Mouse (Mus musculus) CD8-positive naive resting alpha-beta T cell, adult 2 months (primary cell): Measurements from ENCODE around the gene Lca5.

Source experiments
- DNase-seq, 2 experiments: peaks; one replicate each; pipeline ENCODE4 v3.0.0; 2022; ENCODE audit warnings: low read depth in 2 of 2, low spot score in 2 of 2

Gene Lca5

DNA sequence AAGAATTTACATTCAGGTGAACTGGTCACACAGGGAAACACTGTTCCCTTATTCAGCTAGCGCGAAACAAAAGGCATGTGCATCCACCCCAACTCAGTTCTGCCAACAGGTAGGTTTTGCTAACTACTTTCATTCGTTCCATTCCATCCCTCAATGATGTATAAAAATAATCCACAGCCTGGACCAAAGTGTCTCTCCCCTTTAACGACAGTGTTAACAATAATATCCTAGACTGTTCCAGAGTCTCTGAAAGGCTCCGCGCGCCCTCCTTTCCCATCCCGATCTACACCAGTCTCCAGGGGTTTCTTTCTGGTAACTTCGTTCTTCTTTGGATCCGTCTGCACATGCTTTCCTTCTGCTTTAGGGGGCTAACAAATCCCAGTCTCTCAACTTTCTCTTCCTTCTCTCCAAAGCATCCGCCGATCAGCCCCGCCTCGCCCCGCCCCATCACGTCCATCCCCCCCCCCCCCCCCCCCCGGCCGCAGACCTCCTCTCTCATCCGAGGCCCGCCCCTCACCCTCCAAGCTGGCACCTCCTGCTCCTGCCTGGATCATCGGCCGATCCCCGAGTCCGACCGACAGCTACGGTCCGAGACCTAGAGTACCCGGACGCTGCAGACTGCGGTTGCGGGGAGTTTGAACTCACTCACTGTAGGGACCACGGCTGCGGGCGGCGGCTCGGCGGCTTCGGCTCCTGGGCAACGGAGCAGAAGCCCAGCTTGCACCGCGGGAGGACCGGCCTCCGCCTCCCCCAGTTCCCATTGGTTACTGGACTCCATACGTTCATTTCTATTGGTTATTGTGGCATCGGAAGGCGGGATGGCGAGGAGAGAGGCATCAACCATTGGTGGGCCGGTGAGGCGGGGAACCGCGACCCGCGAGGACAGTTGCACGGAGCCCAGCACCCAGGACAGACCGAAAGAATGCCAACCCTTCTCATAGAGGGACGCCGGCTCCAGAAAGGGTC, at the start of gene Lca5:
Gene Lca5, minus strand, starts transcription at position 736 of the 966 bp plus-strand sequence.
- peak; percentile 85 to 91 for DNase-seq

DNA sequence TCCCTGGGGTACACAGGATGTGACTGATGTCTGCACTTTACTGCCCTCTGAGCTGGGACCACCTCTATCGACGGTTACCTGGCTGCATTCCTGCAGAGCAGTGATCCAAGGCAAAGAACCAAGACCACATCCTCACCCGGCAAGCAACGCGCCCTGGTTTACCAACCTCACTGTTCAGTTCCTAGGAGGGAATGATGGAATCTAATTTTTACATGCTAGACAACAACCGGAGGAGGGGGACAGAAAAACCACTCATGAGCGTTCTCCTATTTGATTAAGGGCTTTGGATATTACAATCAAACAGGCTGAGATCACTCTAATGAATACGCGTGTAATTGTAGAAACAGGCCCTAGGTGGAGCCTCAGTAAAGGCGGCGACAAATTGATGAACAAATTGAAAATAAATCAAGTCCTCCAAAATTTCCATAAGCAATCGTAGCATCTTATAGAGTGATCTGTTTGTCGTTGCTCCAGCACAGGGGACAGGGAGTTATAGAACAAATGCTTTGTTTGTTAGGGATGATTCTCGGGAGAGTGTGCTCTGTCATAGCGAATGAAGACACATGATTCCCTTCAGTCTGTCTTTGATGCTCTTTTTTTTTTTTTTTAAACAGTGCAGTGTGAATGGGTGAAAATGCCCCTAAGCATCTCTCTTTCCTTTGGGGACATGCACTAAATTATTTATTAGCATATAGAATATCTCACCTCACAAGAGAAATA, 47.7 kb upstream of the Lca5 start:
- no peak for DNase-seq

DNA sequence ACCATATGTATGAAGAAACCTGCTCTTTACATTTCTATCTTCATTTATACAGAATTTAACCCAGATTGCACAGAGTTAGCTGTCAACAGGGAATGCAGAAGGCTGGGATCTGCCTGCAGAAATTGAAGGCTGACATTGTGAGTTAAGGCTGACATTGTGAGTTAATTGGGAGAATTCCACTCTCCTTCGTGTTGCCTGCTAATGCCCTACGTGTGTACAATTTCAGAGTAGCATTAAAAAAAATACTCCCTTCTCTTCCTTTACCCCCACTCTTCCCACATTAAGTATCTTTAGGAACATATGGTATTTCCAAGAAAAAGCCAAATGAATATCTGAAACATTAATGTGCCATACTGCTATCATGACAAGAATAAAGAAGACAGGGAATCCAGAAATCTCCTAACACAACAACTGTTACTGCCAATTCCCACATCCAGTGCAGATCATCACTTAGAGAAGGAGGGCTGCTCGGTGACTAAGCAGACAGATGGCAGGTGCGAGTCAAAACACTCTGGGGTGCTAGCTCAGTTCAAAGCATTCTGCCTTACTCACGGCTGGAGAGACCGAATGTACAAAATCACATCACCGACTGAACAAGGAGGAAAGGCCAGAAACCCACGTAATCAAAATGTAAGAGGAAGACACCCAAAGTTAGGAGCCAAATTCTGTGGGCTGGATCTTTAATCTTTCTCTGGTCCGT, 47.0 kb upstream of the Lca5 start:
- no peak for DNase-seq

DNA sequence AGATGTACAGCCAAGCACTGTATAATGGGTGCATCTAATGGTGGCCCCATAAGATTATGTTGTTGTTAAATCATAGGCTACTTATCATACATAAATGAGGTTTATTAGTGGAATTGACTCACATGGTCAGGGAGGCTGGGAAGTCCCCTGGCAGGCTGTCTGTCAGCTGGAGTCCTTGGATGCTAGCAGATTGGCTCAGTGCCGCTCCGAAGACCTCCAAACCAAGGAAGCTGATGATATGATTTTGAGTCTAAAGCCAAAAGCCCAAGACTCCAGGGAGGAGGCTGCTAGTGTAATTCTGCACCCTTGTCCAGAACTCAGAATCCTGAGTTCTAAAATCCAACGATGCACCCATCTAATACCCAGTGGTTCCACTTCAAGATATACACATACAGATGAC, 45.0 kb upstream of the Lca5 start:
- DNase-seq: no peak

DNA sequence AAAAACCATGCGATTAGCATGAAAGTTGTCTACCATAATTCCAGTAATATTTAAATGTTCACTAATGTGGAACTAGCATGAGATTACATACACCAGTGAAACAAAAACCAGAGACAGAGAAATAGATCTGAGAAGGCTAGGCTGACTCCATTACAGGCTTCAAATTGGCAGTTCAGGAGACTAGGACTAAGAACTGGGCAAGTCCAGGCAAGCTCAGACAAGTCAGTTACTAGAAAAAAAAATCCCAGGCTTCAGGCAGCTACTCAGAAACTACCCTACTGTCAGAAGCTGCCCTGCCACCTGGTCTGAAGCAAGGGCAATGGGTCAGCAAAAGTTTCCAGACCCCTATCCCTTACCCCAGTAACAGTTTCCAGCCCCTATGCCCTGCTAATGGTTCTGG, 44.4 kb upstream of the Lca5 start:
- DNase-seq: no peak

DNA sequence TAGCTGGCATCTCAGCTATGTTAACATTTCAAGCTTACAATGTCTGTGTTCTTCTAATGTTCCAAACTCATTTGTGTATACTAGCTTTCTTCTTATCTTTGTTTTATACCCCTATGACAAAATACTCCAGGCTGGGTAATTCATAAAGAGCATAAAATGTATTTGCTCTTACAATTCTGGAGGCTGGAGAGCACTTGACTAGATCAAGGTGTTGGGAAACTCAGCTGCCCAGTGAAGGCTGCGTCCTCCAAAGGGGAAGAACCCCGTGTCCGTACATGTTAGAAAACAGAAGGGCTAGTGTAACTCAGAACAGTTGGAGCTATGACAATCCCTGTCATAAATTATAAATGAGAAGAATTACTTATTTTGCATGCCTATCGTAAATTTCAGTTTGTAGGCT, 42.5 kb upstream of the Lca5 start:
- DNase-seq: no peak

DNA sequence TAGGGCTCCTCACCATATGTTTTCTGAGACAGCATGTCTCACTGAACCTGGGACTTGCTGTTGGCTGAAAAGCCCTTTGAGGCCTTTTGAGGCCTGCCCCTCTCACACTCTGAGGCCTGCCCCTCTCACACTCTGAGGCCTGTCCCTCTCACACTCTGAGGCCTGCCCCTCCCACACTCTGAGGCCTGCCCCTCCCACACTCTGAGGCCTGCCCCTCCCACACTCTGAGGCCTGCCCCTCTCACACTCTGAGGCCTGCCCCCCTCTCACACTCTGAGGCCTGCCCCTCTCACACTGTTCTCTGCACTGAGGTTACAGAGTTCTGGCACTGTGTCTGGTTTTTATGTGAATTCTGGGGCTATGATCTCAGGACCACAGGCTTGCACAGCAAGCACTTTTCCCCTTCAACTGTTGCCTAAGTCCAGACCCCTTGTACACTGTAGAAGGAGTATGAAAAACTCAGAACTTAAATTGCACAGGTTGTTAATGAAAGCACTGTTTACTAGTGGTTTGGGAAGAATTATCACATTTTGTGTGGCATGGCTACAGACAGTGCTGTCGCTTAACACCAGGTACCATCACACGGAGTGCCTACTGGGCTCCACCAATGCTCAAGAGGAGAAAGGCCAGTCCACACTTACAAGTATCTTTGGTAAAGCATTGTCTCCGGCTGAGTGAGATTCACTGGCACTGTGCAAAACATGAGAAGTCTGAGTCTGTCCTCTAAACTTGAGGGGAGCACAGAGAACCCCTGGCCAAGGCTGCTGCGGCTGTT, 41.4 kb upstream of the Lca5 start:
- DNase-seq: no peak

DNA sequence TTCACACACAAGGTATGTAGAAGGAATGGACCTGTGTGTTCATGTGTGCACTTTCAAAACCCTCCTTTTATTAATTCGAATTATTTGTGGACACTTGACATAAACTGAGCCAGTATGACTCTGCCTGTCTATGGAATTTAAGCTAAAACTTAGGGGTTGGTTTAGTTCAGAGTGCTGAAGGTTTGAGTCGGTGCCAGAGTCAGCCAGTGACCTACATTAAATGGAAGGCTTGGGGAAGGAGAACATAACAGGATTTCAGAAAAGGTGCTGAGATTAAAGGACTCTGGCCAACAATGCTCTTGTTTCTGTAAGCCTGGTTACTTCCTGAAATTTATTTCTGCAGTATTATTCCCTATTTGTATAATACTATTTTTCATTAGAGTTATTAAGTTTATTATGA, 28.9 kb upstream of the Lca5 start:
- DNase-seq: no peak

DNA sequence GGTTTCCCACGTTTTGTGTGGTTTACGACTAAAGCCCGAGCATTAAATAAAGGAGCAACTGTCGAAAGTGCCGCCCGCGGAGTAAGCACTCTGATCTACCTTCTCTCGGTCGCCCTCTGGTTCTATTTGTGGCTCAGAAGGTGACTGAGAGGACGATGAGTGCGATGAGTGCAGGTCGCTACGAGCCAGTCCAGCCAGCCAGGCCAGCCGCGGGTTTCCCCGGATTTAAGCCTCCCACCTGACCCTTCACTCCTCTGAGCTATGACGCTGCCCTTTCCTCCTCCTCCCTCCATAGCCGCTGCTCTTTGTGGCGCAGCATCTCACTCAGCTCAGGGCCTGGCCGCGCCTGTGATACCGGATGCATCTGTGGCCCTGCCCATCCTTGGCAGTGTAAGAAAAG, 6.8 kb upstream of the Lca5 start:
- DNase-seq: peak; percentile 29 to 37

DNA sequence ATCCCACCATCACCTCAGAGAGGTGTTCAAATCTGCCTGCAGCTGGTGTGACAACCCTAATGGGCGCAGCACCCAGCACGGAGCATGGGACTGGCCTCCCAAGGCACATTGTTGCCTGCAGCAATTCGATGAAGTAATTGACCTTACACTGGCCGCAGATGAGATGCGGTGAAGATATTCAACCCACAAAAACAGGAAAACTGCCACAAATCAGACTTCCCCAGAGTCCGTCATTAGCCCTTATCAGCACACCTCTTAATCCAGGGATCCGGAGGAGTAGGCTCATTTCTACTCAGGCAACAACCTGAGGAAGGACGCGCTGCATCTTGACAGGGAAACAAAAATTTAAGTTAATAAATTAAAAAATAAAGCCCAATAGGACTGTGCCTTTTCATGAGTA, 6.2 kb upstream of the Lca5 start:
- no peak for DNase-seq

DNA sequence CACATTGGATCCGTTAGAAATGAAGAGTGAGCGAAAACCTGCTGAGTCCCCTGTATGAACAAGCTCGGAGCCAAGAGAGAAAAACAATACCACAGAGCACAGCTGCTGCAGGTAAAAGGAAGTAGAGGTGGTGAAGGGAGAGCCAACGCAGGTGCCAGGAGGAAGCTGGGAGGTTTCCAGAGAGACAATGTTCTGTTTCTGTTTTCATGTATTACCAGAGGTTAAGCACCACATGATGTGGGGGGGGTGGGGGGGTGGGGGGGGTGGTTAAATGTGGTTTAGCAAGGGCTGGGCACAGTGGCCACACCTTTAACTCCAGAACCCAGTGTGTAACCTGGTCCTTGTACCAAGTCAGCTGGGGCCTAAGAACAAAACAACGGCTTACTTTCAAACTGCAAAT, 3.3 kb downstream of the Lca5 start:
- DNase-seq: peak; percentile 21 to 30

DNA sequence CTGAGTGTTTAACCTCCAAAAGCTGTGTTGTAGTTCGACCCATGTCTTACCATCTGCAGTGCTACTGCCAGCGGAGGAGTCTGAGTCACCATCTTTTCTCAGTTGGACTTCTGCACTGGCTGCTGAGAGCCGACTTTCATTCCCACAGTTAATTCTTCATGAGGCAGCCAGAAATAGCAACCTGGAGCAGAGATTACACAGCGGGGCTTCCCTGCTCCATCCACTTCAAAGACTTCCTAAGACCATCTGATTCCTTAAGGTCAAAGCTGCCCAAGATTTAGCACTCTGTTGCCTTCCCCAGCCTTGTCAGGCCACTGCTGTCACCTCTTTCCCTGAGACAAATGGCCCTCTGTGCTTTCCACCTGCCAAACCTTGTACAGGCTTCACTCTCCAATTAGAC, 6.4 kb downstream of the Lca5 start:
- DNase-seq: no peak

DNA sequence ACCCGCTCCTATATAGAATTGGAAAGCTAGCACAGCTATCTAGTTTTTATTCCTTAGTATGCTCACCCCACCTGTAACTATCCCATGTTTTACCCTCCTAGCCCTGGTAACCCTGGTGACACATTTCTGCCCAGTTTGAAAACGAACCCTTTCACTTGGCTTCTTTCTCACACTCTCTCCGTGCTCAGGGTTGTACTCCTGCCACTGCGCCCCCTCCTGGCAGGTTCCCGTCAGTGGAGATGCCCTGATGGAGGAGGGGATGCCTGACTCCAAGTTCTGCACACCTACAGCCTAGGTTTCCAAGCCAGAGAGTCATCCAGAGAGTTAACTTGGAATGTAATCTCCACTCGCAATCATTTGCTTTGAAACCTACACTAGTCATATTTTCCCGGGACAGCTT, 7.3 kb downstream of the Lca5 start:
- DNase-seq: peak; percentile 25 to 54

DNA sequence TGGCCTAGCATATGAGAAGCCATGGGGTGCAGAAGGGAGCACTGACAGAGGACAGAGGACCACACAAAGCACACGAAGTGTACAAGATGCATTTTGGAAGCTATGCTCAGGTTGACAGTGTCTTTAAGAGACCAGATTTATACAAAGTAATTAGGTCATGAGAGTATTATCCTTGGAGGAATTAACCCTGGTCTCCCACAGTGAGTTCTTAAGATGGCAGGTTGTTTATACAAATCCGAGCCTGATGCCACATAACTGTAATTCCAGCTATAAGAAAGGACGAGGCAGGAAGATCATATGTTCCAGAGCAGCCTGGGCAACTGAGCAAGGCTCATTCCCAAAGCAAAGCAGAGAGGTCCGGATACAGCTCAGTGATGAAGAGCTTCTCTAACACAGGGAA, 13.0 kb downstream of the Lca5 start:
- no peak for DNase-seq

DNA sequence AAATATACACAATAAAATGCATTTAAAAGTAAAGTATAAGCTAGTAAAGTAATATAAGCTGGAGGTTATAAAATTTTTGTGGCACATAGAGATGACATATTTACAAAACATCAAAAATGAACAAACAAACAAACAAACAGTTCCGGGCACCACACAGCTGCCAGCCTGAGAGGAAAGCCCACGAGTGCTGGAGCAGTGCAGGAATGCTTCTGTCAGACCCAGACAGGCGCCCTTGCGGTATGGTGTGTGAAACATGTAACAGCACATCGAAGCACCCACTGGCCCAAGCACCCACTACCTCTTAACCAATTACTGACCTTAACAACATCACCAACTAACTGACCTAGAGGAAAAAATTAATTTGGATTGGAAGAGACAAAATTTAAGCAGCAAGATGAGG, 22.0 kb downstream of the Lca5 start:
- no peak for DNase-seq

DNA sequence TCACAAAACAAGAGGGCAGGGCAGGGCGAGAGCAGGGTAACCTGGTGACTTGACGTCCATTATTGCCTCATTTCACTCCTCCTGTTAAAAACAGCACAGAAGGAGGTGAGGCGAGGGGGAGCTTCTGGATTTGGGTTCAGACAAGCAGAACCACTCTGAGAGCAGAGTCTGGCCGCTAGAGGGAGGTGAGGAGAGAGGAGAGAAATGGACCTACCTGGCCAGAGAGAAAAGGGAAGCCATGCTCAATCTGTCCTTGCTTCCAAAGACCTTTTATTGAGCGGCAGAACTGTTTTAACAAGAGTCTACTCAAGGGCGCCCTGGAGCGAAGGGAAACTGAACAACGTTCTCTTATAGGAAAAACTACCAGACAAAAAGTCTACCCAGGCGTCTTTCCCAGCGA, 27.9 kb downstream of the Lca5 start:
- no peak for DNase-seq

DNA sequence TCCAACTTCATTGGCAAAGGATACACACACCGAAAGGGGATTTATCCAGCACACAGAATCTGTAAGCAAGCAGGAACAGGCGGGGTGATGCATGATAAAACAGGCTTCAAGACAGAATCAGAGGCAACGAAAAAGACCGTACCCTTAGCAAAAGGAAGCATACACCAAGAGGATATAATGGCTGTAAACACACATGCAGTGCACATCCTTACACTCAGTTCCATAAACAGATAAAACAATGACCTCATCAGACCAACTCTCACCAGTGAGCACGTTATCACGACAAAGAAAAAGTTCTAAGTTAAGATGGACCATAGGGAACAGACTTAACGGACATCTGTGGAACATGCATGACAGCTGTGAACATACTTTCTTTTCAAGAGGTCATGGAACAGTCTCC, 35.8 kb downstream of the Lca5 start:
- DNase-seq: no peak

DNA sequence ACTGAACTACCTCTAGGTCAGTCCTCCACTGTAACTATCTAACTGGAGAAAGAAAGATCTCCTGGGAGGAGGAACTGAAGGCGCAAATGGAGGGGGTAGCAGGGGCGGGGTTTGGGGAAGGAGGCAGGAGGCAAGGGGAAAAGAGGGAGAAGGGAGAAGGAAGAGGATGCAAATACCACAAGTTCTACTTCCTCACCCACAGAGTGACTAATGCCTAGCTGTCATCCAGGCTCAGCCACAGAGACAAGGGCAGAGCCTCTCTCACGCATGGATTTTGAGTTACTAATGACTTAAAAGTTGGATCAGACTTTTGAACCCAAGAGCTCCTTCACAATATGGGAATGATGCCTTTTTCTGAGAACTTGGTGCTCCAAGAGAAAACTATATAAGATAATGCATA, 40.1 kb downstream of the Lca5 start:
- DNase-seq: no peak

DNA sequence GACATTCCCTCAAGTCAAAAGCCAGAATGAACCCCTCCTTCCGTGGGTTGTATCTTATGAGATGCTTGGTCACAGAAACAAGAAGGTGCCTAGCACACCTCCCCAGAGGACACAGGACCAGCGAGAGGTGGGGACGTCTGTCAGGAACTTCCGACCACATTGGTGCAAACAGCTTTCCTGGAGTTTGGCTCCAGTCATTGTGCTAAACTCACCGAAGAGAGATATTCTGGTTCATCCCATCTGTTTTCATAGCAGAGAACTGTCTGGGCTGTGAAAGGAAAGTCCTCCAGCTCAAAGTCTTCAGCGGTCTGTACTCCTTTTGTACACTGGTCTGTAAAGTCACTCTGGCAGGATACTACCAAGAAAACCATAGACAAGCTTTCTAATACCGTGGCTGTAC, 41.5 kb downstream of the Lca5 start:
- no peak for DNase-seq

DNA sequence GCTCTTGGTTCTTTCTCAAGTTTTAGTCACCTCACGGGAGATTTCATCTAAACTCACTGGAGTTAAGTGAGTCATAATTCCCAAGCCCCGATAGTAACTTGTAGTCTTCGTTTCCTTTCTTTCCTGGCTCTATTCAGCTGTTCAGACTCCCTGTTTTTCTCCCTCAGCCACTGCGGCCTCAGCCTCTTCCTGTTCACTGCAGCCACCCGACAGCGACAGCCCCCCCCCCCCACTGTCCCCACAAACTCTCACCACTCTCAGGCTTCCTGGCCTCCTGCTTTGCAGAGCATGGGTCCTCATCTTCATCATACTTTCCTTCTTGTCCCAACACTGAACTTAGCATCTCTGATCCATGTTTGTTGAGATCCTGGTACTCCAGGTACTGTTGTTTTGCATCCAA, 42.7 kb downstream of the Lca5 start:
- DNase-seq: no peak

DNA sequence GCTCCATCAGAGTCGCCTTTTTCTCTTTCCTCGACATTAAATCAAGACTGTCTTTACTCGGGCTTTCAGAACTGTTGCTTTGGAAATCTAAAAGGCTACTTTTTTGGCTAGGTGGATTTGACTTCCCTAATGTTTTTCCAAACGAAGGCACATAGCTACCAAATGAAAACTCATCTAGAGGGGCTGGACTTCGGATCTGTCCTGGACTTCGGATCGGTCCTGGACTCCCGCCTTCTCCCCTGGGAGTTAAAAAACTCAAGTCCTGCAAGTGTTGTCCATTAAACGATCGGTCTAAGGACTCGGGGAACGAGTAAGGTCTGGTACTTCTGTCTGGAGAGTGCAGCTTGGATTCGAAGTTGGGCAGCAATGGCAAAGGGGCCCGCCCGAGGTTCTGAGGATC, 45.5 kb downstream of the Lca5 start:
- DNase-seq: no peak
